Mouse (Mus musculus): Measurements from ENCODE around the gene Bach2.

Bach2 gene

DNA sequence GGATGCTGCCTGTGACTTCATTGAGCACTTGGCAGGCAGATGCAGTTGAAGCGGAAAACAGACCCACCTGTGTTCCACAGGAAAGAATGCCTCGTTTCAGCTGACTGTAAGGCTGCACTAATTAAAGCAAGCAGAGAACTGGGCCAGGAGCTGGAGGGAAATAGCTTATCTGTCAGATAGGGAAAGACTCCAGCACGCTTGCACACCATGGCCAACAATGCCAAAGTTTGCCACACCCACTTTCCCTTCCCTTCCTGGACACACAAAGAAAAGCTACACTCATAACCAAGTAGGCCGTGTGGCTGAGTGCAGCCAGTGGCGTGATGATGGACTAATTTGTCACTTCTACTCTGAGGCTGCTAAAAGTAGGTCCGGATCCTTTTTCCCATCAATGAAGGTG lies 268.4 kb downstream of the Bach2 start:
- DNase-seq = no peak

DNA sequence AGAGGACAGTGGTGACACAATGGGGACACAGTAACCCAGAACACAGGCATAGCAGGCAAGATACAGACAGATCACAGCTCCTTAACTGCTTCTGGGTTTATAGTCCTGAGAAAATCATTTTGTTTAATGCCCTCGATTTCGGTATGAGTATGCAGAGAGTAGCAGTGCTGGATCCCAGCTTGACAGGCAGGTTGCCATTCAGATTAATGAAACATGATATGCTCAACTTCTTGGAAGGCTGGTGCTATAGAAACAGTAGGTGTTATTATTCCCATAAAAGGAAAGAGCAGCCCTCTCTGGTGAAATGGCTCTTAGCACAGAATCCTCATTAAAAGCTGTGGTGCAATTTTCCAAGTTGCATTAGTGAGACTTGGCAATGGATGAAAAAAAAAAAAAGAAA lies 270.0 kb downstream of the Bach2 start:
- DNase-seq = no peak

DNA sequence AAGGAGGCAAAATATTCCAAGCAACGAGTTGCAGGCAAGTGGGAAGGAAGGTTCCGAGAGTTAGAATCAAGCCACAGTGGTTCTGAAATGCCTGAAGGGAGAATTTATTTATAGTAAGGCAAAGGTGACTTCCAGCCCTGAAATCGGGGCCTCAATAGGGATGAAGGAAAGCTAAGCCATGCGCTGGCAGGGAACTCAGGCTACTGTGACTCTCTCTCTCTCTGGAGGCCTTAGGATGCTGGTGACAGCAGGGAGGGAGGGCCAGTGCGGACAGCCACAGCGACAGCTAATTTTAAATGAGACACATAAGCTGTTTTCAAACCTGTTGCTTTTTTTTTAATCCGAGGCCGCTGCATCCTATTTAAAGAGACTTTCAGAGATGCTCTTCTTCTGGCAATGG lies 270.4 kb downstream of the Bach2 start:
- no peak for DNase-seq

DNA sequence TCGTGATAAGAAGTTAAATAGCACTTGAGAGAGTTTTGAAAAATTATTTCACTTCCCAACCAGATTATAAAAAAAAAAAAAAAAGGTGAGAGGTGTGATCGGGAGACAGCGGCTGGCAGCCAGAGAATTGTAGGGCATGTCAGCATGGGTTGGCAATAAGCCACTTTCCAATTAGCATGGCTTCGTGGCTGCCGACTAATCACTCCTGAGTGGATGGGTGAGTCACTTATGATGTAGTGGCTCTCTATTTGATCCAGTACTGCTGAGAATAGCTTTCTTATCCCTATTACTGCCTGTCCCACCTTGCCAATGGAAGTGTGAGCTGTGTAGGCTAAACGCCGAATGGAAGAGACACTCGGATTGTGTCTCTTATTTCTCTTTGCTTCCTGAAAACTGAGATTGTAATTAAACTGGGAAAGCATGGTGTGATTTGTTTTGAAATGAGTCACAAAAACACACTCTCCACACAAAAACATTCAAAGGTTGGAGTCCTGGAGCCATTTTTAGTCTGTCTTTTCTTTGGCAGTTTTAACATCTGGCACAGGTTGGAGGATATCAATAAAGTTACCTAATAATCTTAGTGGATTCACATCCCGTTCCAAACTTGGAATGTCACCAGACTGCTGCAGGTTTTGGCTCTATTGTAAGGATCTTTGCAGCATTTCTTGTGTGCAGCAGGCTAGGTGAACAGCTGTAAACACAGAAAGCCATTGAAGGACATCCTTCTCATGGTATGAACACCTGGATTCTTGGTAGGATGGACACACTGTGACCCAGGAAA lies 271.4 kb downstream of the Bach2 start:
- no peak for DNase-seq

DNA sequence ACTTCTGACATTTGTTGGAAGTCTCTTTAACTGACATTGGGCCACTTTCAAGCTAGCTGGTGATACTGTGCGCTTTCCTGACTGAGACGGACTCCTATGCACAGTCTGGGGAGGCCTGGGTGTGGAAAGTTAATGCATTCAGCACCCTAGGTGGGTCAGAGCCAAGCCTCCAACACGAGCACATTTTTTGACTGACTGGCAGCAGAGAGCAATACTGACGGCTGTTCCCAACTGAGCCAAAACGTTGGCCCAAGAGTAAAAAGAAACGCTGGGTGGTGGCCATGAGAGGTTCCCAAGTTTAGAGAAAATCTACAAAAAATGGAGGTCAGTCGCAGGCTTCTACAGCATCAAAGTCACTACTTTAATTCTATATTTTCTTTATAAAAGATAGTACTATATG lies 272.3 kb downstream of the Bach2 start:
- DNase-seq = no peak

DNA sequence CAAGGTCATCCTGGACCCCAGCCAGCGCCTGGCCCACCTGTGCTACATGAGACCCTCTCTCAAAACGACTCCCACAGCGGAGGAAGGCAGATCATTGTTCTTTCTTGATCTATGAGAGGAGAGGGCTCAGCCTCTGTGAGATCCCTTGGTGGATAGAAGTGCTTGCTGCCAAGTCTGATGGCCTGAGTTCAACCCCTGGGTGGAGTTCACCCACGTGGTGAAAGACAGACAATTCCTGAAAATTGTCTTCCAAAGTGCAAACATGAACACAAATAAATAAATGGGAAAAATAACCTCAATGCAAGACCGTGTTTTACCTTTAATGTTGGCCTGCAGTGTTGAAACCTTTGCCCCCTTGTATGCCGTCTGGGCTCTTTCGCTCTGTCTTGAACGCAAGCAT lies 277.5 kb downstream of the Bach2 start:
- no peak for DNase-seq

DNA sequence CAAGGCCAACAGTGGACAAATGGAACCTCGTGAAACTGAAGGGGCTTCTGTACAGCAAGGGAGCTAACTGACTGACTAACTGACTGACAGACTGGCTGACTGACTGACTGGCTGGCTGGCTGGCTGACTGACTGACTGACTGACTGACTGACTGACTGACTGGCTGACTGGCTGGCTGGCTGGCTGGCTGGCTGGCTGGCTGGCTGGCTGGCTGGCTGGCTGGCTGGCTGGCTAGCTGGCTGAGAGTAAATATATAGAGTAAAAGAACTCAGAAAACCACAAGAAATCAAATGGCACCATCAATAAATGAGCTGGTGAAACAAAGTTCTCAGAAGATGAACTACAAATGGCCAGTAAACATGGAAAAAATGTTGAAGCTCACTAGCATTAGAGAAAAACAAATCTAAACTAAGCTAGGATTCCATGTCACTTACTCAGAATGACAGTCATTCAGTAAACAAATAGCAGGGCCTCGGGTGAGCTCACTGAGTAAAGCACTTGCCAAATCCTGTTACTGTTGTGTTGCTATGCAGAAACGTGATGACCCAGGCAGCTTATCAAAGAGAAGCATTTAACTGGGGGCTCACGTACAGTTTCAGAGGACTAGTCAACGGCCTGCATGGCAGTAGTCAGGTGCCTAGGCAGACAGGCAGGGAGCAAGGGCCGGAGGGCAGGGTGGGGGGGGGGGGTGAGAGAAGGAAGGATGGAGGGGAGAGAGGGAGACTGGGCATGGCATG lies 280.4 kb downstream of the Bach2 start:
- no peak for DNase-seq

DNA sequence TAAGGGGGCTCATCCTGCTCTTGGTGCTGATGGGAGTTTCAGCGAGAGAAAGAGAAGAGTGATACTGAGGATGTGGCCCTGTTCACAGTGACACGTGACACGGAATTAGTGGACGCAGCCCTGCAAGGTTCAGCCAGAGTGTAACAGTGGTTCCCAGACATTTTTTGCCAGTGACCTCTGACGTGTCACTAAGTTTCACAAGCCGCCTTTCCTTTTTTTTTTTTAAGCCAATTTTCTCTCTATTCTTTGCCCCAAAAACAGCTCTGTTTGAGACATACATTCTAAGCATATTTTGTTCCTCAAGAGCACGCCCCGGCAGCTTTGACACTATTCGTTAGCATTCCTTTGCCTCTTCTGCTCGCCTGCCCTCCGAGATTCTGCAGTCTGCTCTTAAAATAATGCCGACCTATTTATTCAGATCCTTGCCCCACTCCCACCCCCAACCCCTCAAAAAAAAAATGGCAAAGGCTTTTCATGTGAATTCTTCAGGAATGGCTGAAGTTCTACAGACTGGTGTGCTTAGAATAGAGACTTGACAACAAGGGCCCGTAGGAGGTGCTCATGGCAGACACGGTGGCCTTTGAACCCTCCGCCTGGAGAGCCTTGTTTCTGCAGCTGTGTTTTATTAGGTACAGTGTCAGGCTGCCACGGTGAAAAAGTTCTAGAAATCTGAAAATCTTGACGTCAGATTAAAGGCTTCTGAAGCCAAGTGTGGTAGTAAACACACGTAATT lies 282.2 kb downstream of the Bach2 start:
- DNase-seq = no peak

DNA sequence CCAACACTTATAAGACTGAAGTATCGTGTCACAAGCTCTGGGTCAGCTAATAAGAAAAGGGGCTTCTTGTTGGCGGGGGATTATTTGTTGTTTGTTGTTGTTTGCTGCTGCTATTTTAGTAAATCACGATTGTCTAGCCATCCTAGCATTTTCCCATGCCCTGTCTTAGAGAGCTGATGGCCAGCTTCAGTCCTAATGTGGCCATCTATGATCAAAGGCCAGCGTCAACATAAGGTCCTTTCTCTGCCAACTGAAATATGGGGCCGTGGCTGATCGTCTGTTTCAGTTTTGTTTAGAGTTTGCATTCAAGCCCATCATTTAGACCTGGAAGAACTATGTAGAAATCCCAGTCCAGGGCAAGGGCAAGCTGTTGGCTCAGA lies 282.7 kb downstream of the Bach2 start:
- no peak for DNase-seq

DNA sequence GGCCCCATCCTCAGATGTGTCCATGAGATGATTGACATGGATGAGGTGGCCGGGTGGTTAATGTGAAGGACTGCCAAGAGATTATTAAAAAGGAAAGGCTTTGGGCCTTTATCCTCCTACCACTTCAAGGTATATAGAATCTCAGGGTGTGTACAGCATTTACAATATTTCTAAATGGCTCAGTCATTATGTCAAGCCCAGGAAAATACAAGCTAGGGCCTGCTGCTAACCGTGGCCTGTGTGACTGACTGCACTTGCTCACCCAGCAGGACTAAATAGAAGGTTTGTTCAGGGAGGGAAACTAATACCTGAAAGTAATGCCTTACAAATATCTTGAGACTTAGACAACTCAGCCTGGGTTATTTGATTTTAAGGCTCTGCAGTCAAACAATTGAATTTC lies 283.4 kb downstream of the Bach2 start:
- no peak for DNase-seq

DNA sequence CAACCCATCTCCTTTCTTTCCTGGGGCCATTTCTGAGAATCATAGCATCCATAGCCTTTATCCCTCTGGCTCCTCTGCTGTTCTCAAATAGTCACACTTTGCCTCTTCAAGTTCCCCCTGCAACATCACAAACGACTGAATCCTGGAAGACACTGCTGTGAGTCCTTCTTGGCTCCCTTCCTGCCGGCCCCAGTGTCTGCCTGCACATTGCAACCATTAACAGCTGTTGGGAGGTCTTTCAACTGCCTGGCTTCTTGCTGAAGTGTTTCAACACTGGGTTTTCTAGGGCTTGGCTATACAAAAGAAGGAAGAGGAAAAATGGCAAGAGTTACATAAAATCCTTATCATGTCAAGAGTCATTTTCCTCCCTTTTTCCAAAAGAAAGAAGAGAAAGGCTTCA lies 285.7 kb downstream of the Bach2 start:
- DNase-seq = no peak

DNA sequence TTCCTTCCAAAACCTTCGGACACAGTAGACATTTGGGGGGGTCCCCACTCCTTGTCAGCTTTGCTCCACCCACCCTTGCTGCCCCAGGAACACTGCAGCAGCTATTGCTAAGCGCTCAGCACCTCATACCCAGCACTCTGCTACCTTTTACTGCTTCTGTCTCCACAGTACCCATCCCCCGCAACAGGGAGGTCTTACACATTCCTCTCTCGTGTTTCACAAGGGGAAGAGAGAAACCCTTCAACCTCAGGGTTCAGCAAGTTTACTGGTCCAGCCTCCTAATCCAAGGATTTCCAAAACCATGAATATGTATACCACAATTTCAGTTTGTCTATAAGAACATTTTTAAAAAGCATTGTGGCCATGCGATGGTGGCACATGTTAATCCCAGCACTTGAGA lies 286.4 kb downstream of the Bach2 start:
- no peak for DNase-seq

DNA sequence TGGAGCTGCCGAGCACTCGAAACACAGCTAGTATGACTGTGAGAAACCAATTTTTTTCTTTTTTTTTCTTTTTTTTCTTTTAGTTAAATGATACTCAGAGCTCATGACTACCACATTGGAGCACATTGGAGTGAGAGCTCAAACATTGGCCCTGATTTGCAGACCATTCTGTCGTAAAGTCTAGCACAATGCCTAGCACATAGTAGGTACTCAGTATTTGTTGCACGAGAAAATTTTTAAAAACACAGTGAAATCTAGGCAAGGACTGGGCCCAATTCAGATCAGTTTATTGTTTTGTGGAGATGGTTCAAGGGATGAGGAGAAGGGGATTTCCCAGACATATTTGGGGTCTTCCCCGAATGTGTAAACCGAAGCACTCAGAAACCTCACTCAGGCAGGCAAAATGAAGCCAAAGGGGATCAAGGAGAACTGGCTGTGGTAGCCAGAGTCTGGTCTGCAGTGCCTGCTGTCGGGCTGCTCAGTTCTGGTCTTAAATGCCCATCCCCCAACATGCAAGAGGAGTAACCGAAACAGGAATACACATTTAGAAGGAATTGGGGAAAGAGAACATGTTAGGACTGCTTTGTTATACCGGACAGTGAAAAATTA lies 287.7 kb downstream of the Bach2 start:
- DNase-seq = no peak

DNA sequence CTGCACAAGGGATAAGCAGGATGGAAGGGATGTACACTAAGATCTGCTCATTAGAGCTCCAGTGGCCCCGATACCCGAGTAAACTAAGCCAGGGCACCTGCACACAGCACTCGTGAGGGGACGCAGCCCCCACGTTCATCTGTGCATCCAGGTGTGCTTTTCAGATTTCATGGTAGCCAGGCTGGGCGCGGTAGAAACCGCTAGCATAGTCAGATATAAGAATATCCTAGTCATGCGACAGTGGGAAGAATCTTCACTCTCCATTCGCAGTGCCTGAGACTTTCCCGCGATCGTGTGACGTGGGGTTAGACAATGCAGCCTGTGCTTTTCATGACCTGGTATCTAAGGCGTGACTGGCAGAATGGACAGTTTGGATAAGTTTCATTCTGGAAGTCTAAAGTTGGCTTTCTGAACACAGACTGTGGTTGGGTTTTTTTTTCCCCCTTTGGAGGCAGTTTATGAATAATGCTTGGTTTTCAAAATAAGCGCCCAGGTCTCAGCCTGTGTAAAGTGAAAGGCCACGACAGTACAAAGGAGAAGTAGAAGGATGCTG lies 290.9 kb downstream of the Bach2 start:
- no peak for DNase-seq

DNA sequence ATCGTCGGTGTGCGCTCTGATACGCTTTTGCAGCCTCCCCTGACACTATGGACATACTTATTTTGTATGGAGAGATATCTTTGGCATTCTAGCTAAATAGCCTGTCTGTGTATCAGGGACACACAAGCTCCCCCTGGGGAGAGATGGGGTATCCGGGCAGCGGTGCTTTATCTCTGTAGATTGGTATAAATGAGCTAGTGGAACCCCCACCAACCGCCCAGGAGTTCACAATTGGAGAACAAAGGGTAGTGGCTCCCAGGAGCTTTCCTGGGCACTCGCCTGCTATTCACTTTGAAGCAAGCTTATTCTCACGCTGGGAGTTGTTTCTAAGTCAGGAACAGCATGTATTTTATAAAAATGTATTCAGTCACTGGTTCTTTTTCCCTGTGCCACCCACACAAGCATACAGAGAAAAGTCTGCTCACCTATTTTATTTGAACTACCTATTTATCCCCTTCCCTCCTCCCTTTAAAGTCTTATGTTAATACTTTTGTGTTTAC lies 291.9 kb downstream of the Bach2 start:
- DNase-seq = no peak

DNA sequence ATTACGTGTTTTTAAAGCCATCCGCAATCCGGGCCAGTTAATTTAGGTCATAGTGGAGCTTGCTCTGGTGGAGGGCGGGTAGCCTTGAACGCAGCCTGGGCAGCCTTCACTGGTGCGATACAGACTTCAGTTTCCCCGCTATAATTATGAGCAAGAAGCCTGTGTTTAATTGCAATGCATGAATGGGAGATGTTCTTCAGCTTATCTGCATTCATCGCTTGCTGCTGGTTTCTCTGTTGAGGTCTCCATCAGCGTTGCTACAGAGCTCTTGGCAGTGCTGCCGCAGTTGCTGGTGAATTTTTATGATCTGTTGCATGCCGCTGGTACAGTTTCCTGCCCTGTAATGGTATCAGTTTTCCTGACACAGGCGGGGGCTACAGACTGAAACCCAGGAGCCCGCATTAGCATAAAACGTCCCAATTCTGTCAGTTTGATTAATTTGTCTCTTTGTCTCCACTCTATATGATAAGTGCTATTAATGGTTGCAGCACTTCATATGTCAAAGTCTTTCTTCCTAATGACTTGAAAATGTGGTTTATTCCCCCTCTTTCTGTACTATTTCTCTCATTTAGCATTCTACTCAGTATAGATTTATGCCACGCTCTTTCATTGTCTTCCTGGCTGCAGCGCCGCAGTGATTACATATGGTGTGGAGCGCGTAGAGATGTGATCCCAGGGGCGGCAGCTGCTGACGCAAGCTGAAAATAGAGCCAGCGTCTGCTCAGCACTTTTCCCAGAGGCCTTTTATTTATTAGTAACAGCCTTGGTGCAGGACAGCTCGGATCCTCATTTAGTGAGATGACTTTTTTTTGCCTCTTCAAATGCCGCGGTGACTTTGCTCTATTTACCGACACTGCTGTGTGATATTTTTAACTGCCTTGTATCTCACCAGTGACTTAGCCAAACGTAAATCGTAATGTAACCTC lies 292.6 kb downstream of the Bach2 start:
- peak; percentile 49 for DNase-seq

DNA sequence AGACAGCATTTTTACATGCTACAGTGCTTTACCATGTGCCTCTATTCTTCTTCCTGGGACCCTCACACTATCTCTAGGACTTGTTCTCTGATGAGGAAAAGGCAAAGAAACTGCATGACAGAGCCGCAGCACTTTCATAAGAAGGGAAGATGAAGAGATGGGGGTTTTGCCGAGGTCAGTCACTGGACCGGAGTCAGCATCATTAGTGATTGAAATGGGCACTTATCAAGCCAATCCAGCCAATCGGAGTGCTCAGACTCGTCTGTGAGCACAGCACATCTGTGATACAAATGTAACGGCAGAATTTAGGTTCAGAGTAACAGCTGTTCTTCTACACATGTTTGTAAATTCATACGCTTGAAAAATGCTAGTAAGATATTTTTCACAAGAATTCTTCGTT lies 293.5 kb downstream of the Bach2 start:
- DNase-seq = no peak

DNA sequence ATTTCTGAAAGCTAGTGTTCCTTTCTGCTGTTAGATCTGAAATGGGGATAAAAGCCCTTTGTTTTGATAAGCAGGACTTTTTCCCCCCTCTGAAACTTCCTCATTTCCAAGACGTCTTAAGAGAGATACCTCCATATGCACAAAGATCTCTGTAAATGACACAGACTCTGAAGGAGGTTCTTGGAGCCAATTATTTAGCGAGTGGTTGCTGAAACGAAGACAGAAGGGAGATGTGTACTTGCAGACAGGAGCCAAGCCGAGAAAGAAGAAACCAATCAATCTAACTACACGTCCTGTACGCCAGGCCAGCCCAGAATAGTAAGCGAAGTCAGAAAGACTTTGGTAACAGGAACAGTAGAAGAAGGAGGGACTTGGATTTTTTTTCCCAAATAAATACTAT lies 295.1 kb downstream of the Bach2 start:
- no peak for DNase-seq

DNA sequence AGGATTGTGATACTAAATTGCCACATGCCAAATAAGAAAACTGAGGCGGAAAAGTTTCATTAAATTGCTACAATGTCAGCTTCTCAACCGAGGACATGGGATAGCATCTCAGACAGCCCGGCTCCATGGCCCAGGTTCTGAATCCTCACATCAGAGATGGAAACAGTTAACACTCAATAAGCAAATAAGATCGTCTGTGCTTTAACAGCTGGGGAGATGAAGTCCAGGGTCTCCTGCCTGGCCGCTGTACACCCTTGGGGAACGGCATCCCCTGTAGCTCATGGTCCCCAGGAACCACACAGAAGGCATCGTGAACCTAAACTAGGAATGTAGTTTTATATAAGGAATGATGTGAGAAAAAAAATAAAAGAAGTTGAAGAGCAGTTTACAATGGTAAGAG lies 297.0 kb downstream of the Bach2 start:
- DNase-seq = no peak

DNA sequence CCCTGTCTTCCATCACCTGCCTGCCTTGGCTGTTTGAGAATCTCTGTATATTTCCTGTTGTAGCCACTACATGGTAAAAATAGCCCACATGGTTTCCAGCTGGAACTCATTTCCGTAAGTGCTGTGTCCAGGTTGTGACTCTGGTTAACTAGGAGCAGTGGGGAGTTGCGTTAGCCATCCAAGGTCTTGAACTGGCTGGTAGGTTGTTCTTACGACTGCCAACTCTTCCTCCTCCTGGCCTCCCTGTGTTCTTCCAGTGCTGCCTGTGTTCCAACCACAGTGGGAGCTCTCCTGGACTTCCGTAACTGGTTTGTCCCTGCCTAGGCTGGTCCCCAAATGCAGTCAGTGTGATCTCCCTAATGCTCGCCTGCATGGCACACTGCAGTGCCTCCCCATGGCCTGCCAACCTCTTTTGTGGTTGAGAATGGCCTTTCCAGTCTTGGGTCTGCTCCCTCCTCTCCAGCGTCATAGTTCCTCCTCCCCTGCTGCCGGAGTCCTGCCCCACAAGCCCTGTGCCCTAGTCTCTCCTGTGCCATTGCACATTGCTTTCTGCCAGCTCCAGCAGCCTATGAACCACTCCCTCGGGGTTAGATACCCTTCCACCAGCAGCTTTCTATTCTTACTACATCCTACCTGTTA lies 298.4 kb downstream of the Bach2 start:
- DNase-seq = peak; percentile 42

DNA sequence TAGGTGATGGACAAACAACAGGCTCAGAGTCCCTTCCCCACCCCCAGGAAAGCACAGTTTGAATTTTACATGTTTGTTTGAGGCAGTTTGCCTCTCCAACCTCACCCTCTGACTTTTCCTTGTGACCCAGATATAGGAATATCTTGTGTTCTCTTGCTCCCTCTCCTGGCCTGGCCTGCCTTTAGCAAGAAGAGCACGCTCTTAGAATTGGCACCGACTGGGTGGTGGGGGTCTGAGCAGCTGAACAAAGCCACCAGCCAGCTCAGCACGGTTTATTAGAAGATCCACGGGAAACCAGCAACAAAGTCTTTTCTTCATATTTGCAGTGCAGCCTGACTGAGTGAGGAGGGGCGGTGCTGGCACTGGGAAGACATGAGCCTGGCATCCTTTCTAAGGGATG lies 299.5 kb downstream of the Bach2 start:
- DNase-seq = peak; percentile 70

All from layer of hippocampus, adult 9-11 months (tissue).